Mouse (Mus musculus) lung, adult 2 months (tissue): Measurements from ENCODE around the gene Dner. TPM values are rescaled to one million over a fixed set of nuclear protein-coding genes. Genes with fewer than 3 reads are reported as not detected.

Experiments used
- DNase-seq: peaks from one replicate; pipeline ENCODE4 v3.0.0; 2022
- H3K4me1 ChIP-seq: fragments of 200-500 bp; 2 replicates; pipeline ENCODE4 v1.6.1; 2011; ENCODE audit warnings: low read length; ENCODE audit not compliant: control insufficient read depth, insufficient read depth
- H3K4me3 ChIP-seq: fragments of 200-500 bp; replicated peaks from 2 replicates; pipeline ENCODE3; 2011; ENCODE audit warnings: low read depth, mild to moderate bottlenecking, control low read depth, low read length; ENCODE audit errors: extremely low read depth
- CTCF ChIP-seq: fragments of 200-500 bp; IDR thresholded peaks from 2 replicates; pipeline ENCODE4 v1.5.1; 2011; ENCODE audit warnings: mild to moderate bottlenecking, low read length, control low read depth; ENCODE audit not compliant: insufficient read depth
- POLR2A ChIP-seq: fragments of 200-500 bp; IDR thresholded peaks from 2 replicates; pipeline ENCODE4 v1.6.1; 2011; ENCODE audit warnings: low read depth, mild to moderate bottlenecking, control low read depth, low read length, borderline replicate concordance; ENCODE audit errors: extremely low read depth
- WGBS: fragments of 180-500 bp; shearing (Covaris S2); methylation state at CpG from one replicate; pipeline ENCODE4 v1.1.7; 2018; 5-methylcytosine and 5-hydroxymethylcytosine counted together
- polyA plus RNA-seq: library from polyadenylated mRNA; depleted of rRNA; stranded (reverse); fragments of >200 nt; gene quantifications from 2 replicates; pipeline ENCODE4 v1.2.3, GENCODE M21; 2012

The Dner gene
- polyA plus RNA-seq, 1 experiment: 1.5 TPM

GRCm38 (mm10) chr1:84636890-84637289 lies 59.1 kb downstream of the Dner start:
- no peak overlapping the region for H3K4me3 ChIP-seq
- 38% methylated on average over 6 of the region's 6 CpGs for WGBS
- TF ChIP-seq POLR2A (no peak), CTCF (no peak)
- H3K4me1 ChIP-seq: no peaks in the 10 kb centered on the region
- DNase-seq: no peak

- WGBS: 47% methylated on average over 6 of the region's 6 CpGs
These were observed 67.8 kb downstream of the Dner start for GRCm38 (mm10) chr1:84628244-84628643.

GRCm38 (mm10) chr1:84622978-84623554 lies 73.0 kb downstream of the Dner start:
- H3K4me1 ChIP-seq: no peaks in the 10 kb centered on the region
- no peak for DNase-seq
- no peak for TF ChIP-seq CTCF
- no peak for TF ChIP-seq POLR2A
- H3K4me3 ChIP-seq: no peak overlapping the region
- WGBS: 27% methylated on average over 12 of the region's 12 CpGs

More at GRCm38 (mm10) chr1:84628244-84628643, 67.8 kb downstream of the Dner start:
- no peaks in the 10 kb centered on the region for H3K4me1 ChIP-seq
- H3K4me3 ChIP-seq: no peak overlapping the region
- TF ChIP-seq CTCF (no peak), POLR2A (no peak)
- no peak for DNase-seq

GRCm38 (mm10) chr1:84621308-84621707 lies 74.7 kb downstream of the Dner start:
- no peak overlapping the region for H3K4me3 ChIP-seq
- 74% methylated on average over 3 of the region's 3 CpGs for WGBS
- H3K4me1 ChIP-seq: no peaks in the 10 kb centered on the region
- no peak for TF ChIP-seq CTCF
- TF ChIP-seq POLR2A: no peak
- DNase-seq: no peak

GRCm38 (mm10) chr1:84619131-84619760 lies 76.8 kb downstream of the Dner start:
- Histone ChIP-seq H3K4me1 (no peaks in the 10 kb centered on the region), H3K4me3 (no peak overlapping the region)
- TF ChIP-seq POLR2A (no peak), CTCF (no peak)
- no peak for DNase-seq
- 62% methylated on average over 16 of the region's 16 CpGs for WGBS

GRCm38 (mm10) chr1:84618094-84618493 lies 77.9 kb downstream of the Dner start:
- TF ChIP-seq CTCF: no peak
- no peak for TF ChIP-seq POLR2A
- 30% methylated on average over 1 of the region's 1 CpGs for WGBS
- Histone ChIP-seq H3K4me1 (no peaks in the 10 kb centered on the region), H3K4me3 (no peak overlapping the region)
- no peak for DNase-seq

- Histone ChIP-seq H3K4me1 (no peaks in the 10 kb centered on the region), H3K4me3 (no peak overlapping the region)
- no peak for TF ChIP-seq CTCF
- no peak for TF ChIP-seq POLR2A
- no peak for DNase-seq
These were observed 79.9 kb downstream of the Dner start for GRCm38 (mm10) chr1:84616133-84616532.

- Histone ChIP-seq H3K4me3 (no peak overlapping the region), H3K4me1 (no peaks in the 10 kb centered on the region)
- TF ChIP-seq CTCF (no peak), POLR2A (no peak)
- WGBS: 58% methylated on average over 7 of the region's 7 CpGs
- DNase-seq: no peak
These were observed 81.4 kb downstream of the Dner start for GRCm38 (mm10) chr1:84614596-84614995.

GRCm38 (mm10) chr1:84613119-84613518 lies 82.9 kb downstream of the Dner start:
- TF ChIP-seq CTCF (no peak), POLR2A (no peak)
- WGBS: 84% methylated on average over 8 of the region's 8 CpGs

GRCm38 (mm10) chr1:84611331-84611730 lies 84.7 kb downstream of the Dner start:
- TF ChIP-seq POLR2A (no peak), CTCF (no peak)
- 80% methylated on average over 3 of the region's 3 CpGs for WGBS
- DNase-seq: no peak
- Histone ChIP-seq H3K4me1 (no peaks in the 10 kb centered on the region), H3K4me3 (no peak overlapping the region)

More at GRCm38 (mm10) chr1:84613119-84613518, 82.9 kb downstream of the Dner start:
- H3K4me3 ChIP-seq: no peak overlapping the region
- no peaks in the 10 kb centered on the region for H3K4me1 ChIP-seq
- DNase-seq: no peak
